Mouse (Mus musculus) embryonic stem cell, embryonic (primary cell): ENCODE measurements around the gene Pcna.

Experiments used
- CTCF ChIA-PET, 4 experiments: fragments of 300-600 bp in 2 of 4; fragments of 350-600 bp in 2 of 4; sonication (Branson Sonifier 250); formaldehyde crosslinking; loops; one replicate each; lab custom pipeline; 2022; ENCODE audit warnings: inconsistent platforms in 2 of 4; lab: Charles Lee
- POLR2A ChIA-PET, 4 experiments: fragments of 300-600 bp in 2 of 4; fragments of 350-600 bp in 2 of 4; sonication (Branson Sonifier 250); formaldehyde crosslinking; loops; one replicate each; lab custom pipeline; 2022; ENCODE audit warnings: antibody characterized with exemption in 4 of 4, inconsistent platforms in 1 of 4; lab: Charles Lee

The Pcna gene

GRCm38 (mm10) chr2:132221611-132222073 lies 31.5 kb downstream of the Pcna start:
- ChIA-PET CTCF (no interaction called here), POLR2A (interaction anchor here in 3 of 4 experiments (0.7 to 1.6 kb wide), 7 partner anchors 8 to 16 kb away, joined by 3 to 7 read pairs (median 4); no protein-coding TSS in a partner anchor)

GRCm38 (mm10) chr2:132211995-132212656 lies 41.0 kb downstream of the Pcna start:
- CTCF ChIA-PET: interaction anchor here in 2 of 4 experiments (0.6 to 1.0 kb wide), 3 partner anchors 29 to 77 kb away, joined by 3 to 4 read pairs (median 3); no protein-coding TSS in a partner anchor
- POLR2A ChIA-PET: interaction anchor here in 3 of 4 experiments (0.6 to 4.3 kb wide), 11 partner anchors 9 to 223 kb away, joined by 3 to 25 read pairs (median 4); no protein-coding TSS in a partner anchor

GRCm38 (mm10) chr2:132210806-132211312 lies 42.3 kb downstream of the Pcna start:
- POLR2A ChIA-PET: interaction anchor here in 3 of 4 experiments (0.5 to 4.6 kb wide), 17 partner anchors 11 to 96 kb away, joined by 3 to 25 read pairs (median 4); partner anchors contain the start of gene Pcna (in 2 of the 3)
- CTCF ChIA-PET: interaction anchor here in 1 of 4 experiments (0.5 kb wide), 1 partner anchor 76 kb away, joined by 3 read pairs; no protein-coding TSS in a partner anchor

- POLR2A ChIA-PET: interaction anchor here in 3 of 4 experiments (0.6 to 4.6 kb wide), 39 partner anchors 8 to 1440 kb away, joined by 3 to 20 read pairs (median 4); partner anchors contain the start of genes Pcna (in 1 of the 3), Prn (in 1 of the 3), Prnp (in 1 of the 3) and Tmem230 (in 1 of the 3)
- CTCF ChIA-PET: interaction anchor here in 2 of 4 experiments (0.6 to 1.0 kb wide), 2 partner anchors 22 to 27 kb away, joined by 4 read pairs; no protein-coding TSS in a partner anchor
Observed at GRCm38 (mm10) chr2:132208246-132208881, 44.8 kb downstream of the Pcna start.

- POLR2A ChIA-PET: interaction anchor here in 2 of 4 experiments (1.0 to 3.1 kb wide), 12 partner anchors 9 to 68 kb away, joined by 3 to 19 read pairs (median 4); no protein-coding TSS in a partner anchor
- CTCF ChIA-PET: no interaction called here
Observed at GRCm38 (mm10) chr2:132206316-132206881, 46.7 kb downstream of the Pcna start.

GRCm38 (mm10) chr2:132205549-132205948 lies 47.6 kb downstream of the Pcna start:
- POLR2A ChIA-PET: interaction anchor here in 2 of 4 experiments (1.0 to 3.1 kb wide), 8 partner anchors 11 to 72 kb away, joined by 3 to 19 read pairs (median 5); no protein-coding TSS in a partner anchor
- CTCF ChIA-PET: no interaction called here

GRCm38 (mm10) chr2:132203773-132204172 lies 49.3 kb downstream of the Pcna start:
- CTCF ChIA-PET: interaction anchor here in 1 of 4 experiments (0.6 kb wide), 1 partner anchor 13 kb away, joined by 4 read pairs; no protein-coding TSS in a partner anchor

GRCm38 (mm10) chr2:132203186-132203585 lies 49.9 kb downstream of the Pcna start:
- POLR2A ChIA-PET: interaction anchor here in 2 of 4 experiments (0.7 to 3.1 kb wide), 7 partner anchors 8 to 81 kb away, joined by 3 to 19 read pairs (median 4); no protein-coding TSS in a partner anchor
- CTCF ChIA-PET: interaction anchor here in 1 of 4 experiments (0.6 kb wide), 1 partner anchor 222 kb away, joined by 4 read pairs; no protein-coding TSS in a partner anchor

More at GRCm38 (mm10) chr2:132203773-132204172, 49.3 kb downstream of the Pcna start:
- POLR2A ChIA-PET: interaction anchor here in 2 of 4 experiments (0.7 to 3.1 kb wide), 8 partner anchors 8 to 80 kb away, joined by 3 to 19 read pairs (median 4); no protein-coding TSS in a partner anchor
